Mouse (Mus musculus): Measurements from ENCODE around the gene Cd200r1.

GRCm38 (mm10) chr16:44811544-44811943 lies 46.0 kb downstream of the Cd200r1 start, which contains the start of gene Cd200r4:
- TF ChIP-seq CTCF (IDR thresholded peaks at IDR 0.05; ENCODE audit: low read depth, low read length), result no peak
- no peak for TF ChIP-seq GATA1 (IDR thresholded peaks at IDR 0.05; ENCODE audit: borderline replicate concordance, low read length)

All from G1E (cell line).